Mouse (Mus musculus) C2C12 (cell line): ENCODE measurements around the gene Stag1. TPM values are rescaled to one million over a fixed set of nuclear protein-coding genes. Genes with fewer than 3 reads are reported as not detected.

ENCODE experiments used
- H3K27me3 ChIP-seq: one replicate; pipeline ENCODE4 v1.6.1; 2011; ENCODE audit not compliant: control insufficient read depth, insufficient read depth, insufficient read length
- H3K36me3 ChIP-seq: one replicate; pipeline ENCODE4 v1.6.1; 2011; ENCODE audit not compliant: control insufficient read depth, insufficient read depth
- H3K4me3 ChIP-seq: one replicate; pipeline ENCODE4 v1.5.1; 2011; ENCODE audit warnings: mild to moderate bottlenecking, control low read depth; ENCODE audit not compliant: poor library complexity, insufficient read depth, severe bottlenecking
- H3K79me2 ChIP-seq: one replicate; pipeline ENCODE4 v1.6.1; 2011; ENCODE audit not compliant: control insufficient read depth, insufficient read depth
- H3K79me3 ChIP-seq: one replicate; pipeline ENCODE4 v1.6.1; 2011; ENCODE audit warnings: low read depth, control low read depth
- H3ac ChIP-seq: one replicate; pipeline ENCODE3; 2011; ENCODE audit warnings: low read depth; ENCODE audit not compliant: control insufficient read depth, insufficient read length
- CEBPB ChIP-seq: IDR thresholded peaks from one replicate; pipeline ENCODE4 v1.6.1; 2011; ENCODE audit warnings: low read depth, mild to moderate bottlenecking, control low read depth, moderate library complexity
- CTCF ChIP-seq: IDR thresholded peaks from one replicate; pipeline ENCODE4 v1.5.1; 2011; ENCODE audit not compliant: control insufficient read depth, insufficient read depth, insufficient read length
- FOSL1 ChIP-seq: IDR thresholded peaks from one replicate; pipeline ENCODE4 v1.8.0; 2011; ENCODE audit warnings: mild to moderate bottlenecking, low read length; ENCODE audit not compliant: poor library complexity, insufficient read depth, severe bottlenecking
- MAX ChIP-seq: IDR thresholded peaks from one replicate; pipeline ENCODE4 v1.6.1; 2011; ENCODE audit warnings: mild to moderate bottlenecking, control low read depth
- MYOD1 ChIP-seq: IDR thresholded peaks from one replicate; pipeline ENCODE4 v1.6.1; 2011; ENCODE audit warnings: low read depth; ENCODE audit not compliant: control insufficient read depth, insufficient read length
- MYOG ChIP-seq: IDR thresholded peaks from one replicate; pipeline ENCODE4 v1.6.1; 2011; ENCODE audit not compliant: control insufficient read depth, insufficient read length; ENCODE audit errors: extremely low read depth
- USF1 ChIP-seq: IDR thresholded peaks from one replicate; pipeline ENCODE4 v1.6.1; 2011; ENCODE audit warnings: low read depth, mild to moderate bottlenecking, control low read depth, moderate library complexity
- polyA plus RNA-seq: library from polyadenylated mRNA; unstranded; fragments of >200 nt; fragmentation: generic; extraction: Trizol; gene quantifications from one replicate; pipeline ENCODE4 v1.2.1, GENCODE M21; 2012; ENCODE audit warnings: missing spikeins

Gene Stag1
- polyA plus RNA-seq, 1 experiment, result 6.6 TPM

- H3K4me3 ChIP-seq, result no peak overlapping the region
- peaks cover 85% of the 10 kb centered on the region for H3K79me3 ChIP-seq
Observed at GRCm38 (mm10) chr9:100682285-100682684, 84.7 kb downstream of the Stag1 start.

GRCm38 (mm10) chr9:100685769-100686487, 88.3 kb downstream of the Stag1 start:
- Histone ChIP-seq H3K4me3 (no peak overlapping the region), H3K79me2 (peaks cover 100% of the 10 kb centered on the region), H3ac (no peak overlapping the region), H3K36me3 (no peaks in the 10 kb centered on the region), H3K27me3 (no peaks in the 10 kb centered on the region), H3K79me3 (peaks cover 81% of the 10 kb centered on the region)
- TF ChIP-seq FOSL1, result no peak
- TF ChIP-seq CEBPB, result no peak
- TF ChIP-seq CTCF, result no peak
- no peak for TF ChIP-seq USF1
- TF ChIP-seq MYOD1, result no peak
- TF ChIP-seq MYOG, result no peak
- TF ChIP-seq MAX, result no peak

More at GRCm38 (mm10) chr9:100682285-100682684, 84.7 kb downstream of the Stag1 start:
- Histone ChIP-seq H3K79me2 (peaks cover 100% of the 10 kb centered on the region), H3K36me3 (no peaks in the 10 kb centered on the region), H3K27me3 (no peaks in the 10 kb centered on the region), H3ac (no peak overlapping the region)
- no peak for TF ChIP-seq USF1
- no peak for TF ChIP-seq MYOD1
- no peak for TF ChIP-seq MYOG
- TF ChIP-seq MAX, result no peak
- no peak for TF ChIP-seq CTCF
- TF ChIP-seq CEBPB, result no peak
- TF ChIP-seq FOSL1, result no peak

GRCm38 (mm10) chr9:100689765-100690316, 92.2 kb downstream of the Stag1 start:
- H3K79me2 ChIP-seq, result peaks cover 100% of the 10 kb centered on the region
- TF ChIP-seq USF1, result no peak
- no peak for TF ChIP-seq CTCF
- TF ChIP-seq MYOG, result no peak
- no peak for TF ChIP-seq FOSL1
- TF ChIP-seq CEBPB, result no peak
- no peak for TF ChIP-seq MYOD1
- no peak for TF ChIP-seq MAX

GRCm38 (mm10) chr9:100692239-100692638, 94.6 kb downstream of the Stag1 start:
- Histone ChIP-seq H3K27me3 (no peaks in the 10 kb centered on the region), H3ac (no peak overlapping the region), H3K79me3 (peaks cover 87% of the 10 kb centered on the region), H3K4me3 (no peak overlapping the region), H3K79me2 (peaks cover 100% of the 10 kb centered on the region), H3K36me3 (no peaks in the 10 kb centered on the region)
- no peak for TF ChIP-seq MYOG
- no peak for TF ChIP-seq MAX
- no peak for TF ChIP-seq CTCF
- TF ChIP-seq FOSL1, result no peak
- no peak for TF ChIP-seq USF1
- no peak for TF ChIP-seq CEBPB
- no peak for TF ChIP-seq MYOD1

More at GRCm38 (mm10) chr9:100689765-100690316, 92.2 kb downstream of the Stag1 start:
- peaks cover 88% of the 10 kb centered on the region for H3K79me3 ChIP-seq
- H3K27me3 ChIP-seq, result no peaks in the 10 kb centered on the region
- no peak overlapping the region for H3ac ChIP-seq
- no peaks in the 10 kb centered on the region for H3K36me3 ChIP-seq
- no peak overlapping the region for H3K4me3 ChIP-seq

- peaks cover 93% of the 10 kb centered on the region for H3K79me2 ChIP-seq
- no peak for TF ChIP-seq MAX
- TF ChIP-seq FOSL1, result no peak
- TF ChIP-seq MYOD1, result no peak
- no peak for TF ChIP-seq CTCF
- no peak for TF ChIP-seq MYOG
- TF ChIP-seq USF1, result no peak
- no peak for TF ChIP-seq CEBPB
- H3ac ChIP-seq, result no peak overlapping the region
- H3K79me3 ChIP-seq, result peaks cover 83% of the 10 kb centered on the region
- H3K36me3 ChIP-seq, result no peaks in the 10 kb centered on the region
- H3K27me3 ChIP-seq, result no peaks in the 10 kb centered on the region
- no peak overlapping the region for H3K4me3 ChIP-seq
Observed at GRCm38 (mm10) chr9:100696537-100696936, 98.9 kb downstream of the Stag1 start.
